Mouse (Mus musculus): ENCODE measurements around the gene Igfbp6. TPM values are rescaled to one million over a fixed set of nuclear protein-coding genes. Genes with fewer than 3 reads are reported as not detected.

Igfbp6 gene
- 18.5 and 21.2 TPM in 2 replicates for polyA plus RNA-seq (2015; fragmentation: Nextera tagmentation; extraction: Ambion mirVana)

DNA sequence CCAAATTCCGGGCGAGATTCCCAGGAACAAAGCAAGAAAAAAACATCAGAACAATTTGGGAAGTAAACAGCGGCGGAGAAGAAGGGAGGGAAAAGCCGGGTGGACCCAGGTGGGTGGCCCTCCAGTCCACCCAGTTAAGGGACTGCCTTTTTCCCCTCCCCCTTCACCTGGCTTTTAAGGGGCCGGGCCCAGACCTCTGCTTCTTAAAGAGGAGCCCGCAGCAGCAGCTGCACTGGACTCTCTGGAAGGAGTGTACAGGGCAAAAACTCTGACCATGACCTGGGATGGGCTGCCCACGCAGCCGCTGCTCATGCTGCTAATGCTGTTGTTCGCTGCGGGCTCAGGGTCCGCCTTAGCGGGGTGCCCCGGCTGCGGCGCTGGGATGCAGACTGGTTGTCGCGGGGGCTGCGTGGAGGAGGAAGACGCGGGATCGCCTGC is at the start of gene Igfbp6:
Gene Igfbp6 (plus strand): TSS at position 89 of the 438 bp plus-strand sequence.
- Histone ChIP-seq H3K27ac (ENCODE audit: low read length) (peak within 1 kb of the TSS; percentile 9; the same call in 1 of the 2 replicates), H3K4me3 (replicated peaks; ENCODE audit: low read length) (peak within 1 kb of the TSS; percentile 19), H3K4me2 (ENCODE audit: low read depth, low read length) (peak within 1 kb of the TSS; percentile 41), H3K9ac (ENCODE audit: low read length) (peak within 1 kb of the TSS; percentile 54), H3K27me3 (ENCODE audit: control insufficient read depth, insufficient read depth, low read length) (peaks cover 10% of the 10 kb centered on the region), H3K36me3 (ENCODE audit: control insufficient read depth, insufficient read depth, low read length) (no peaks in the 10 kb centered on the region), H3K9me3 (replicated peaks; ENCODE audit: control insufficient read depth, low read length) (no peaks in the 10 kb centered on the region), H3K4me1 (ENCODE audit: control insufficient read depth, insufficient read depth, low read length) (peaks cover 28% of the 10 kb centered on the region)
- 7% methylated on average over 22 of the region's 22 CpGs for WGBS
- no peak for ATAC-seq (ENCODE audit: insufficient read depth, low FRiP score)

DNA sequence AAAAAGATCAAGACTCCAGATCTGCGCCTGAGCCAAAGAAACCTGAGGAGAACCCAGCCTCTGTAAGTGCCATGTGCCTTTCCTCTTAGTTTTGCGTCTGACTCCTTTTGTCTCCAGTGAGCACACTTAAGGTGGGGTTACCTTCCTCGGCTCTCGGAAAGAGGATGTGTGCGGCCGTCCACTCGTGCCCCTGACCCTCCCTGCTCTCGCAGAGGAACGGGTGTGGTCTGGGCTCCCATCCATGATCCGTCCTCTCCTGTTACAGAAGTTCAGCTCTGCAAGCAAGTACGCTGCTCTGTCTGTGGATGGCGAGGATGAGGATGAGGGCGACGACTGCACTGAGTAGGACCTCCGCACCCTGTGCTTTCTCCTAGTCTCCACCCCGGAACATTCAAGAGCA is 49.2 kb upstream of the Igfbp6 start:
- Histone ChIP-seq H3K27me3 (ENCODE audit: control insufficient read depth, insufficient read depth, low read length) (no peaks in the 10 kb centered on the region), H3K4me3 (replicated peaks; ENCODE audit: low read length) (no peak overlapping the region), H3K36me3 (ENCODE audit: control insufficient read depth, insufficient read depth, low read length) (peaks cover 37% of the 10 kb centered on the region), H3K9ac (ENCODE audit: low read length) (no peak overlapping the region), H3K4me2 (ENCODE audit: low read depth, low read length) (no peak overlapping the region), H3K4me1 (ENCODE audit: control insufficient read depth, insufficient read depth, low read length) (peaks cover 28% of the 10 kb centered on the region), H3K9me3 (replicated peaks; ENCODE audit: control insufficient read depth, low read length) (no peaks in the 10 kb centered on the region), H3K27ac (ENCODE audit: low read length) (no peak overlapping the region)
- ATAC-seq (ENCODE audit: insufficient read depth, low FRiP score) = no peak
- 76% methylated on average over 16 of the region's 16 CpGs for WGBS

DNA sequence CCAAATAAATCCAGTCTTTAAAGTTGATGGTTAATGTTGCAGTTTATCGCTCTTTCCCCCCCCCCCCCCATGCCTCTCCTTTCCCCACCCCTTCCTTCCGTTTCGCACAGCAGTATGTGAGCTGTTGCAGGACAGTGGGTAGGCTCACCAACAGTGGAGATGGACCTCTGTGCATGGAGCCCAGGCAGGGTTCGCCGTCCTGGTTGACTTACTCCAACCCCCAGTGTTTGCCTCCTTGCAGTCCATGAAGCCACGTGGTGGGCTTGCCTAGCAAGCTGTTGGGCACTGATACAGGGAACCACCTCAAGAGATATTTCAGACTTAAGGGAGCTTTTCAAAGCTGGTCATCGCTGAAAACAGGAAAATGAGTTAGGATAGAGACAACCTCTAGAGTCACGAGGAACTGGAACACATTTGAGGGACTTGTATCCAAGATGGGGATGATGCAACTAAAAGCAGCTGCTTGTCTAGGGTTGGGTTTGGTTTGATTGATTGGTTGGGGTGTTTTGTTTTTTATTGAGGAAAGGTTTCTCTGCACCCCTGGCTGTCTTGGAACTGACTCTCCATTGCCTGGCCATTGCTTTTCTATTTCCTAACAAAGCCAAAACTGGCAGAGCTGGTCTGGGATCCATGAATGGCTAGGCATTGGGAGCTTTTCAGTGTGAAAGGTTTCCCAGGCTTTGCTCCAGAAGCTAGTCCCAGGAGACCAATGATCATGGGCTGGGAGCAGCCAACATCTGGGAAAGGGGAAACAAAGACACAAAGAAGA is 46.8 kb upstream of the Igfbp6 start:
- H3K4me1 ChIP-seq (ENCODE audit: control insufficient read depth, insufficient read depth, low read length) = peaks cover 43% of the 10 kb centered on the region
- WGBS = 73% methylated on average over 8 of the region's 8 CpGs
- H3K4me3 ChIP-seq (replicated peaks; ENCODE audit: low read length) = no peak overlapping the region
- no peaks in the 10 kb centered on the region for H3K27me3 ChIP-seq (ENCODE audit: control insufficient read depth, insufficient read depth, low read length)
- peak overlapping the region; percentile 38; the same call in 1 of the 2 replicates for H3K27ac ChIP-seq (ENCODE audit: low read length)
- peaks cover 20% of the 10 kb centered on the region for H3K36me3 ChIP-seq (ENCODE audit: control insufficient read depth, insufficient read depth, low read length)
- ATAC-seq (ENCODE audit: insufficient read depth, low FRiP score) = no peak
- no peak overlapping the region for H3K4me2 ChIP-seq (ENCODE audit: low read depth, low read length)
- H3K9ac ChIP-seq (ENCODE audit: low read length) = no peak overlapping the region
- no peaks in the 10 kb centered on the region for H3K9me3 ChIP-seq (replicated peaks; ENCODE audit: control insufficient read depth, low read length)

DNA sequence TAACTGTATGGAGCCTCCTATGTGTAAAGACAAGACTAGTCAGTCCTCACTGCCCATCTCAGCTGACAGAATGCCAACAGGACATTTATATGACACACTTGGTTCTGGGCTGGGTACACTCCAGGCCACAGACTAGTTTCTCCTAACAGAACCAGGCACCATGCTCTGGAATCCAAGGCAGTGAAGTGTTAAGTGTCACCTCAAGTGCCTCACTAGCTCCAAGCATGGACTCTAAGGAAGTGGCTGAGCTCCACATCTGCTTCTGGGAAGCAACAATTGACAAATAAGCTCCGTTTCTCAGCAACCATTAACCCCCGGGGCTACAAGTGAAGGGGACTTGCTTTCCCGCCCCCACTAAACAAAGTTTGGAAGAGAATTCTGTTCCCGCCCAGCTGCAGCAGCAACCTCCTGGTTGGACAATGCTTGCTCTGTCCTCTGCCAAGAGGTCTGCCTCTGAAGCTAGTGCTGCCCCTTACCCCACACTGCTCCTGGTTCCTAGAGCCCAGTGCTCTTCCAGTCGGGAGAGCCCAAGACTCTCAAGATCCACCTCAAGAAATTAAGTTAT is 46.1 kb upstream of the Igfbp6 start:
- Histone ChIP-seq H3K9me3 (replicated peaks; ENCODE audit: control insufficient read depth, low read length) (no peaks in the 10 kb centered on the region), H3K4me3 (replicated peaks; ENCODE audit: low read length) (no peak overlapping the region), H3K9ac (ENCODE audit: low read length) (no peak overlapping the region), H3K4me2 (ENCODE audit: low read depth, low read length) (peak overlapping the region; percentile 14; the same call in 1 of the 2 replicates), H3K36me3 (ENCODE audit: control insufficient read depth, insufficient read depth, low read length) (peaks cover 17% of the 10 kb centered on the region), H3K27me3 (ENCODE audit: control insufficient read depth, insufficient read depth, low read length) (no peaks in the 10 kb centered on the region), H3K4me1 (ENCODE audit: control insufficient read depth, insufficient read depth, low read length) (peaks cover 50% of the 10 kb centered on the region), H3K27ac (ENCODE audit: low read length) (peak overlapping the region; percentile 38)
- 28% methylated on average over 5 of the region's 5 CpGs for WGBS
- no peak for ATAC-seq (ENCODE audit: insufficient read depth, low FRiP score)

DNA sequence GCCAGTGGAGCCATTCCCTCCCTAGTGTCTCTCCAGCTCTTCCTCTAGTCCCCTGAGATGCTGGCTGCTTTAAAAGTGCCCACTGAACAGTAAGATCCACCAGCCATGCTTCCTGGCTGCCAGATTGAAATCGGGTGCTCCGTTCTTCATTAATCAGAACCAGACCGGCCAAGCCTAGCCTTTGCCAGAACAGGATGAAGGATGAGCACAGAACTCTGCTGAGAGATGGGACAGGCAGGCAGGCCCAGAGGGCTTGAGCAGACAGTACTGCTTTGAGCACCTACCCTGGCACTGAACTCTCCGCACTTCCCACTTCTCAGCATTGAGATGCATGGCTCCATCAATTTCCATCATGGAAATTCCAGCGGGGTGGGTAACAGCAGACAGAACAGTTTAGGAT is 44.9 kb upstream of the Igfbp6 start:
- Histone ChIP-seq H3K9ac (ENCODE audit: low read length) (peak overlapping the region; percentile 87), H3K4me2 (ENCODE audit: low read depth, low read length) (peak overlapping the region; percentile 69), H3K4me1 (ENCODE audit: control insufficient read depth, insufficient read depth, low read length) (peaks cover 61% of the 10 kb centered on the region), H3K27me3 (ENCODE audit: control insufficient read depth, insufficient read depth, low read length) (no peaks in the 10 kb centered on the region), H3K27ac (ENCODE audit: low read length) (peak overlapping the region; percentile 98), H3K9me3 (replicated peaks; ENCODE audit: control insufficient read depth, low read length) (no peaks in the 10 kb centered on the region), H3K4me3 (replicated peaks; ENCODE audit: low read length) (peak overlapping the region; percentile 64), H3K36me3 (ENCODE audit: control insufficient read depth, insufficient read depth, low read length) (peaks cover 17% of the 10 kb centered on the region)
- ATAC-seq (ENCODE audit: insufficient read depth, low FRiP score) = no peak
- 39% methylated on average over 5 of the region's 5 CpGs for WGBS

DNA sequence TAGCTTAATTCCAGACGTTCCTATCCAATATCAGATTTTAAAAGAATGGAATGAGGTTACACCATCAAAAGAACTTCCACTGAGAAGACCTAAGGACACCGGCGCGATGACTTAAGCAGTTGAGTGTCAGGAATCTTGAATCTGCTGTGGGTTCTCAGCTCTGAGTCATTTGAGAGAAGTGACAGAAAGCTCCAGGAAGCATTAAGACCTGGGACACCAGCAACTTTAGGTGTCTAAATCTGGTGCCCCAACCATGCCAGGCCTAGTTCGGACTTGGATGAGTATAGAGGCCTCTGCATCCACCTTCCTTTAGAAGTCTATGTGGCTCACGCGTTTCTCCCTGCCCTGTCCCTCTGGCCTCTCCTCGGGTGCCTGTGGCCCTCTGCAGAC is 44.4 kb upstream of the Igfbp6 start:
- no peaks in the 10 kb centered on the region for H3K27me3 ChIP-seq (ENCODE audit: control insufficient read depth, insufficient read depth, low read length)
- peaks cover 66% of the 10 kb centered on the region for H3K4me1 ChIP-seq (ENCODE audit: control insufficient read depth, insufficient read depth, low read length)
- H3K27ac ChIP-seq (ENCODE audit: low read length) = peak overlapping the region; percentile 98
- peak overlapping the region; percentile 87 for H3K9ac ChIP-seq (ENCODE audit: low read length)
- no peaks in the 10 kb centered on the region for H3K9me3 ChIP-seq (replicated peaks; ENCODE audit: control insufficient read depth, low read length)
- peak overlapping the region; percentile 64 for H3K4me3 ChIP-seq (replicated peaks; ENCODE audit: low read length)
- no peak for ATAC-seq (ENCODE audit: insufficient read depth, low FRiP score)
- H3K36me3 ChIP-seq (ENCODE audit: control insufficient read depth, insufficient read depth, low read length) = peaks cover 13% of the 10 kb centered on the region
- 20% methylated on average over 8 of the region's 8 CpGs for WGBS
- peak overlapping the region; percentile 69 for H3K4me2 ChIP-seq (ENCODE audit: low read depth, low read length)

DNA sequence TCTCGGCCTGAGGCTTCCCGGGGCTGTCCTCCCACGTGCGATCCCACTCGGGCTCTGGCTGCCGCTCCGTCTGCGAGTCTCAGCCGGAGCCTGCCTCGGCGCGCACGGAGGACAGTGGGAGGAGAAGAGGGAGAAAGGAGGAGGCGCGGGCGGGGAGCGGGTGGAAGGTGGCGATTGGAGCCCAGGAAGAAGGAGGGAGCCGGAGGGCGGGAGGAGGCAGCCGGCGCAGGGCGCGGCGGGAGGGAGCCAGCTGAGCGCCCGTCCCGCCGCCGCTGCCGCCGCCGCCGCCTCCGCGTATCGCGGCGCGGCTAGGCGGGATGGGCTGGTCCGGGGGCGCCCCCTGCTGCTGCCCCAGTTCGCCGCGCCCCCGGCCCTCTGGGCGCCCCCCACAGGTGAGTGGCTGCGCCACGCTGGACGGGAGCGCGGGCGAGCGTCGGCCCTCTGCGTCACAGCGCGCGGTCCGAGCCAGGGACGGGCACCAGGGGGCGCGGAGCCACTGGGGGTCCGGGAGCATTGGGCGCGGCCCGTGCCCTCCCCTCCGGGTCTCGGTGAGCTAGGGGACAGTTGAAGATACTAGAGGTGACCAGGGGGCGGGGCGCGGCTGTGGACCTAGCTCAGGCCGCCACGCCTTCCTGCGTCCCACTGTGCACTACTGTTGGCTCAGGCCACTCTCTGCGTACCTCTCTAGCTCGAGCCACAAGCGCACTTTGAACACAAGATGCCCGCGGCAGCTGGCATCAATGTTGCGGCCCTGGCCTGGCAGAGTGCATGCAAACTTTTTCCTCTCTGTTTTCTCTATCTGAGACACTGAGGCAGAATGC is 43.8 kb upstream of the Igfbp6 start, which contains the start of gene Tns2:
Gene Tns2 (plus strand): TSS at position 253 of the 821 bp plus-strand sequence.
- H3K4me3 ChIP-seq (replicated peaks; ENCODE audit: low read length) = peak within 1 kb of the TSS; percentile 64
- peak within 1 kb of the TSS; percentile 69 for H3K4me2 ChIP-seq (ENCODE audit: low read depth, low read length)
- peaks cover 7% of the 10 kb centered on the region; the same call in 1 of the 2 replicates for H3K36me3 ChIP-seq (ENCODE audit: control insufficient read depth, insufficient read depth, low read length)
- peak within 1 kb of the TSS; percentile 87 for H3K9ac ChIP-seq (ENCODE audit: low read length)
- H3K4me1 ChIP-seq (ENCODE audit: control insufficient read depth, insufficient read depth, low read length) = peaks cover 72% of the 10 kb centered on the region
- H3K27me3 ChIP-seq (ENCODE audit: control insufficient read depth, insufficient read depth, low read length) = no peaks in the 10 kb centered on the region
- no peaks in the 10 kb centered on the region for H3K9me3 ChIP-seq (replicated peaks; ENCODE audit: control insufficient read depth, low read length)
- peak; percentile 67 for ATAC-seq (ENCODE audit: insufficient read depth, low FRiP score)
- under 1% methylated on average over 74 of the region's 82 CpGs for WGBS
- H3K27ac ChIP-seq (ENCODE audit: low read length) = peak within 1 kb of the TSS; percentile 98

DNA sequence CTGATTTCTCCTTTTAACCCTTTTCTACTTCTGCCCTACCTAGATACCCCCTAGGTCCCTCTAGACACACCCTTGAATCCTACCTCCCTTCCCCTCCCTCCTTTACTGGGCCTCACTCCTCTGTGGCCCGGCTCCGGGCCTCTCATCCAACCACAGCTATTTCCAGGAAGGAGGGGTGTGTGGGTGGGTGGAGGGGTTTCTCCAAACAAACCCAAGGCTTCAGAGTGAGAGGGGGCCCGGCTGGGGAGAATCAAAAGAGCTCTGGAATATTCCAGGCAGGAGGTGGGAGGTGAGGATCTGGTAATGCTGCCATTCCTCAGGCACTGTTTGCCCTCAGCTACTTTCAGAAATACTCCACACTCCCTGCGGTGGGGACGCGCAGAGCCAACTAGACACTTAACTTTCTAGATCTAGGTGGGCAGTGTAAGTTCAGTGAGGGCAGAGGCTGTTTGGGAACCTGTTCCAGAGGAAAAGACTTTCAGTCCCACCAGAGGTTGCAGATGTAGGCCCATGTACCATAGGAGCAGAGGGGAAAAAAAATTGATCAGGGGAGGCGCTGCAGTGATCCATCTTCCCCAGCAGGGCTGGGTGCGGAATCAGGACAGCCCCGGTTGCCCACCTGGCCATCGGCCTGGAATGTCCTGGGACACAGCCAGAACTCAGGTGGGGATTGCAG is 43.0 kb upstream of the Igfbp6 start:
- Histone ChIP-seq H3K4me2 (ENCODE audit: low read depth, low read length) (peak overlapping the region; percentile 69), H3K27ac (ENCODE audit: low read length) (peak overlapping the region; percentile 98), H3K4me3 (replicated peaks; ENCODE audit: low read length) (peak overlapping the region; percentile 64), H3K27me3 (ENCODE audit: control insufficient read depth, insufficient read depth, low read length) (no peaks in the 10 kb centered on the region), H3K9me3 (replicated peaks; ENCODE audit: control insufficient read depth, low read length) (no peaks in the 10 kb centered on the region), H3K9ac (ENCODE audit: low read length) (peak overlapping the region; percentile 87), H3K36me3 (ENCODE audit: control insufficient read depth, insufficient read depth, low read length) (no peaks in the 10 kb centered on the region), H3K4me1 (ENCODE audit: control insufficient read depth, insufficient read depth, low read length) (peaks cover 80% of the 10 kb centered on the region)
- peak; percentile 52 for ATAC-seq (ENCODE audit: insufficient read depth, low FRiP score)
- 12% methylated on average over 10 of the region's 10 CpGs for WGBS

All from stomach, embryonic 16.5 days (tissue).